Mouse (Mus musculus) limb, embryonic 13.5 days (tissue): ENCODE results near the gene Tmprss13. TPM values are rescaled to one million over a fixed set of nuclear protein-coding genes. Genes with fewer than 3 reads are reported as not detected.

Experiments
- ATAC-seq: fragments of 200-750 bp; cut with Nextera tagmentation; 2 replicates; pipeline ENCODE4 v1.8.0; 2017; ENCODE audit warnings: low read depth, moderate number of reproducible peaks, moderate TSS enrichment; ENCODE audit not compliant: low FRiP score
- H3K27ac ChIP-seq: fragments of 300-500 bp; sonication (generic); 2 replicates; pipeline ENCODE4 v1.5.1; 2015; ENCODE audit warnings: inconsistent platforms, mild to moderate bottlenecking, moderate library complexity
- H3K27me3 ChIP-seq: fragments of 300-500 bp; sonication (generic); 2 replicates; pipeline ENCODE4 v1.6.1; 2015; ENCODE audit warnings: mild to moderate bottlenecking, inconsistent platforms
- H3K36me3 ChIP-seq: fragments of 300-500 bp; sonication (generic); 2 replicates; pipeline ENCODE4 v1.6.1; 2015; ENCODE audit warnings: inconsistent platforms, mild to moderate bottlenecking, moderate library complexity
- H3K4me1 ChIP-seq: fragments of 300-500 bp; sonication (generic); 2 replicates; pipeline ENCODE4 v1.6.1; 2015; ENCODE audit warnings: inconsistent platforms
- H3K4me2 ChIP-seq: fragments of 300-500 bp; sonication (generic); replicated peaks from 2 replicates; pipeline ENCODE4 v1.6.1; 2015; ENCODE audit warnings: inconsistent platforms, mild to moderate bottlenecking, moderate library complexity
- H3K4me3 ChIP-seq: fragments of 300-500 bp; sonication (generic); 2 replicates; pipeline ENCODE4 v1.5.1; 2015; ENCODE audit warnings: moderate library complexity, mild to moderate bottlenecking, inconsistent platforms
- H3K9ac ChIP-seq: fragments of 300-500 bp; sonication (generic); 2 replicates; pipeline ENCODE4 v1.6.1; 2015; ENCODE audit warnings: mild to moderate bottlenecking, inconsistent platforms
- H3K9me3 ChIP-seq: fragments of 300-500 bp; sonication (generic); 2 replicates; pipeline ENCODE4 v1.6.1; 2016; ENCODE audit warnings: inconsistent platforms
- WGBS: fragments of 180-500 bp; shearing (Covaris S2); methylation state at CpG from one replicate; pipeline ENCODE4 v1.1.7; 2015; 5-methylcytosine and 5-hydroxymethylcytosine counted together
- polyA plus RNA-seq: library from polyadenylated mRNA; unstranded; fragments of >200 nt; fragmentation: Nextera tagmentation; extraction: Ambion mirVana; gene quantifications from 2 replicates; pipeline ENCODE4 v1.2.1, GENCODE M21; 2015

Tmprss13 gene
- polyA plus RNA-seq, 1 experiment from 2014 or later: 1.6 TPM

- H3K4me3 ChIP-seq: no peak overlapping the region
- 47% methylated on average over 12 of the region's 12 CpGs for WGBS
- ATAC-seq: no peak
These were observed 69.6 kb downstream of the Tmprss13 start for GRCm38 (mm10) chr9:45388385-45388994.

GRCm38 (mm10) chr9:45389596-45389995 lies 70.7 kb downstream of the Tmprss13 start:
- Histone ChIP-seq H3K4me1 (no peaks in the 10 kb centered on the region), H3K4me2 (no peak overlapping the region), H3K9me3 (no peaks in the 10 kb centered on the region), H3K36me3 (peaks cover 34% of the 10 kb centered on the region), H3K27me3 (no peaks in the 10 kb centered on the region), H3K27ac (no peak overlapping the region), H3K4me3 (no peak overlapping the region), H3K9ac (no peak overlapping the region)
- ATAC-seq: no peak
- 87% methylated on average over 8 of the region's 8 CpGs for WGBS

More at GRCm38 (mm10) chr9:45388385-45388994, 69.6 kb downstream of the Tmprss13 start:
- Histone ChIP-seq H3K9ac (no peak overlapping the region), H3K4me2 (no peak overlapping the region), H3K27me3 (no peaks in the 10 kb centered on the region), H3K36me3 (peaks cover 28% of the 10 kb centered on the region), H3K9me3 (no peaks in the 10 kb centered on the region), H3K4me1 (no peaks in the 10 kb centered on the region), H3K27ac (no peak overlapping the region)

- H3K4me3 ChIP-seq: no peak overlapping the region
- H3K27me3 ChIP-seq: no peaks in the 10 kb centered on the region
- no peak overlapping the region for H3K27ac ChIP-seq
- no peak overlapping the region for H3K9ac ChIP-seq
- H3K4me1 ChIP-seq: no peaks in the 10 kb centered on the region
- H3K9me3 ChIP-seq: no peaks in the 10 kb centered on the region
- no peak for ATAC-seq
- H3K36me3 ChIP-seq: peaks cover 48% of the 10 kb centered on the region
- H3K4me2 ChIP-seq: no peak overlapping the region
- 72% methylated on average over 7 of the region's 7 CpGs for WGBS
These were observed 72.4 kb downstream of the Tmprss13 start for GRCm38 (mm10) chr9:45391299-45391698.

GRCm38 (mm10) chr9:45395218-45395617 lies 76.3 kb downstream of the Tmprss13 start:
- Histone ChIP-seq H3K27me3 (no peaks in the 10 kb centered on the region), H3K36me3 (peaks cover 50% of the 10 kb centered on the region), H3K4me2 (no peak overlapping the region), H3K9ac (no peak overlapping the region), H3K27ac (no peak overlapping the region), H3K4me3 (no peak overlapping the region), H3K4me1 (no peaks in the 10 kb centered on the region), H3K9me3 (no peaks in the 10 kb centered on the region)
- WGBS: 94% methylated on average over 6 of the region's 6 CpGs
- ATAC-seq: no peak

- ATAC-seq: no peak
- Histone ChIP-seq H3K36me3 (peaks cover 47% of the 10 kb centered on the region), H3K27ac (no peak overlapping the region), H3K4me2 (no peak overlapping the region), H3K4me1 (no peaks in the 10 kb centered on the region), H3K27me3 (no peaks in the 10 kb centered on the region), H3K4me3 (no peak overlapping the region), H3K9ac (no peak overlapping the region), H3K9me3 (no peaks in the 10 kb centered on the region)
- 68% methylated on average over 3 of the region's 3 CpGs for whole genome bisulfite sequencing
These were observed 76.9 kb downstream of the Tmprss13 start for GRCm38 (mm10) chr9:45395796-45396195.

Other genes starting within 250 kb of the Tmprss13 start
- 1.2 and 1.5 TPM in 2 replicates for gene Jaml, start 239.9 kb upstream of the Tmprss13 start, polyA plus RNA-seq
- 7.0 and 7.2 TPM in 2 replicates for gene Scn2b, start 201.3 kb upstream of the Tmprss13 start, polyA plus RNA-seq
- gene Scn4b, start 180.7 kb upstream of the Tmprss13 start, polyA plus RNA-seq: 0.11 and 0.13 TPM in 2 replicates
- gene BC049352, start 137.1 kb upstream of the Tmprss13 start, polyA plus RNA-seq: not detected in 2 replicates
- gene Tmprss4, start 115.0 kb upstream of the Tmprss13 start, polyA plus RNA-seq: 0.22 and 0.24 TPM in 2 replicates
- gene Il10ra, start 50.0 kb upstream of the Tmprss13 start, polyA plus RNA-seq: 0.69 and 0.92 TPM in 2 replicates
- 134 and 137 TPM in 2 replicates for gene Fxyd6, start 51.1 kb downstream of the Tmprss13 start, polyA plus RNA-seq
- gene Fxyd2, start 80.6 kb downstream of the Tmprss13 start, polyA plus RNA-seq: 3.8 and 5.9 TPM in 2 replicates
- 0.79 and 0.83 TPM in 2 replicates for gene Dscaml1, start 107.5 kb downstream of the Tmprss13 start, polyA plus RNA-seq